Mouse (Mus musculus): ENCODE results near the gene Nlk.

Nlk gene

GRCm38 (mm10) chr11:78696777-78697752 is at the start of gene Nlk:
Gene Nlk, minus strand, starts transcription at chr11:78697373.
- DNase-seq, result peak; percentile 100

DNA sequence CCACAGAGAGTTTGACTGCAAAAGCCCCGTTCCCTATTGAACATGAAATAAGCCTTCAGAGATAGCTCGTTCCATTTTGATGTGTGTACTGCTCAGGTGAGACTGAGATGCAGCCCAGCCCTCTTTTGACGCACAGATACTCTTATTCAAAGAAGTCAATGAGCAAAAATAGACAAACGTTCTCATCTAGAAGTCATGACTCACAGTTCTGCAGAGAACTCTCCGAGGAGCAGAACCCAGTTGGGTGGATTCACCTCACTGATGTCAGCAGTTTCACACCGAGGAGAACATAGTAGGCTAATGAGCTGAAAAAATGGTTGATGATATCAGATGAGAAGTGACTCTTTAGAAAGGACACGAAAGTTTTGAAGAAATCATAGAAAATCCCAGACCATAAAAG is 49.1 kb upstream of the Nlk start:
- DNase-seq, result no peak

GRCm38 (mm10) chr11:78745475-78745874 is 48.3 kb upstream of the Nlk start:
- DNase-seq, result peak in 1 of 2 experiments; percentile 18

GRCm38 (mm10) chr11:78742461-78742860 is 45.3 kb upstream of the Nlk start:
- DNase-seq, result no peak

GRCm38 (mm10) chr11:78741958-78742357 is 44.8 kb upstream of the Nlk start:
- no peak for DNase-seq

GRCm38 (mm10) chr11:78739361-78739760 is 42.2 kb upstream of the Nlk start:
- no peak for DNase-seq

- DNase-seq, result no peak
These were observed 39.8 kb upstream of the Nlk start for GRCm38 (mm10) chr11:78736877-78737408.

DNA sequence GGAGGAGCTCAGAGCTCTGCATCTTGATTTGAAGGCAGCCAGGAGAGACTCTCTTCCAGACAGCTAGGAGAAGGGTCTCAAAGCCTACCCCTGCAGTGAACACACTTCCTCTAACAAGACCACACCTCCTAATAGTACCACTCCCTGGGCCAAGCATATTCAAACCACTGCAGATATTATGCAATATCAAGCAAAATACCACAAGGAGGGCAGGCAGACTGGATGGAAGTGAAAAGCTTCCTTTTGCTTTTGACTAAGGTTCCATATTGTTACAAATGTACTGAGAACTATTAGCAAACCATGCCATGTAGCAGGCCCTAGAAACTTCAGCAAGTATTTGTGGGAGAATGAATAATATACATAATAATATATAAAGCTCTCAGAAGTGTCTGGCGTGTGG is 38.0 kb upstream of the Nlk start:
- no peak for DNase-seq

- no peak for DNase-seq
These were observed 35.4 kb upstream of the Nlk start for GRCm38 (mm10) chr11:78732619-78733018.

DNA sequence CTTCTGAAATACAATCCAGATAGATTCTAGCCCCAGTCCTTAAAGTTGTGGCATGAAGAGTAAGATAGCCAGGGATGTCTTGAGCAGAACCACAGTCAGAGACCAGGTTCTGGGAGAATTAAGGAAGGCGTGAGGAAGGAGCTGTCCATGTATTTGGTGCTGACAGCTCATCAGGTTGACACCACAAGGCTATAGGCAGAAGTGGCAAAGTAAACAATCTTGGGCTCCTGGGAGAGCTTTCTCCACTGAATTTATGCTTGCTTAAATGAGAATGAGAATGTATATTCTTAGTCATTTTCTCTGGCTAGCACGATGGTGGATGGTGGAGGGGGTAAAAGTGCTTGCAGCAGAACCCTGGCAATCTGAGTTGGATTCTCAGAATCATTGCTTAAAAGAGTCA is 33.7 kb upstream of the Nlk start:
- DNase-seq, result peak in 1 of 2 experiments; percentile 41

GRCm38 (mm10) chr11:78728041-78728440 is 30.9 kb upstream of the Nlk start:
- DNase-seq, result no peak

DNA sequence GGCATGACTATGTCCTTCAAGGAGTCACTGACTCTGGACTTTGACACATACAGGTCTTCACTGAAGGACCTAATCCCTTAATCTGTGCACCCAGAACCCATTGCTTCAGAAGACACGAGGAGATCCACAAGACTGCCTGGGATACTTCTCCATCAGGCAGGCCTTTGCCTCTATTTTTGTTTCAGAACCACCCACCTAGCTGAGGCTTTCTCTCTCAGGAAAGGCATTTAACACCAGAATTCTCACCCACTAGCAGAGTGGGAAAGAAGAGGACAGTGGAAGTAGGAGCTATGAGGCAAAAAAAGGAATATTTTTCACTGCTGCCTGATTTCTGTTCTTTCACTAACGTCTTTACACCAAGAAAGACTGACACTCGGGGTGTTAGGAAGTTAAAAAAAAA is 29.2 kb upstream of the Nlk start:
- DNase-seq, result no peak

GRCm38 (mm10) chr11:78724792-78725191 is 27.6 kb upstream of the Nlk start:
- DNase-seq, result no peak

- DNase-seq, result no peak
These were observed 24.2 kb upstream of the Nlk start for GRCm38 (mm10) chr11:78721419-78721818.

GRCm38 (mm10) chr11:78717655-78718054 is 20.5 kb upstream of the Nlk start:
- no peak for DNase-seq

DNA sequence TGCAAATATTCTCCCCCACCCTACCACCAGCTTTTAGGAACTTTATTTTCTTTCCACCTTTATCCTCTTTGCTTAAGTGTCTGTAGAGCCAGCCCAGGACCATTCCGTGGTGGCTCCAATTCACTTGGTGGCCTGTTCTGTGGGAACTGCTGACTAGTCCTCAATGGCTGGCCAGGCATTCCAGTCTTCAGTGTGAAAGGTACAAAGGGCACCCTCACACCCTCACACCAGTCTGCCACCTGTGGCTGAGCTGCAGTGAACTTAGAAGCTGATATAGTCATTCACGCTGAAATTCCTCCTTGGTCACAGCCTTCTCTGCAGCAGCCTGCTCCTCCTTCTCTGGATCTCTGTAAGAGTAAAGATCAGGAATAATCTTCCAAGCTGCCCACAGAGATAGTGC is 11.5 kb upstream of the Nlk start:
- DNase-seq, result peak; percentile 51 to 53

DNA sequence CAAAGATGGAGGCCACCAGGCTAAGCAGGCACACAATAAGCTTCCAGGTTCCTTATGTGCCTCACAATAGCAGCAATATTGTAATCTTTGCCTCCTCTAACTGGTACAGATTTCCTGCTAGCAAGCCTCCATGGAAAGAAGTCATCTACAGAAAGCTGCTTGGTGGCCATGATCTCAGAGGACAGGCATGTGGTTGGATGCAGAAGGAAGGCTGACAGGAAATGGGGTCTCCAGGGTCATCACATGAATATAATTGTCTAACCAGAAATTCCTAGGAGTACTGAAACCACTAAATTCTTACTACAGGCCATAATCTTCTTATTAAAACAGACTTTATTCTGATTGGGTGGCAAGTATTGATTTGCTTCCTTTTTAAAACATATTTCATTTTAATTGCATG is 8.9 kb upstream of the Nlk start:
- DNase-seq, result peak in 1 of 2 experiments; percentile 34

GRCm38 (mm10) chr11:78703085-78703484 is 5.9 kb upstream of the Nlk start:
- no peak for DNase-seq

GRCm38 (mm10) chr11:78702319-78702718 is 5.1 kb upstream of the Nlk start:
- peak in 1 of 2 experiments; percentile 22 for DNase-seq

GRCm38 (mm10) chr11:78697753-78698171 is 589 bp upstream of the Nlk start:
- DNase-seq, result peak; percentile 93 to 94

- DNase-seq, result peak in 1 of 2 experiments; percentile 34
These were observed 2.9 kb downstream of the Nlk start for GRCm38 (mm10) chr11:78694249-78694648.

GRCm38 (mm10) chr11:78693307-78693706 is 3.9 kb downstream of the Nlk start:
- DNase-seq, result no peak

- no peak for DNase-seq
These were observed 6.0 kb downstream of the Nlk start for GRCm38 (mm10) chr11:78691201-78691600.

DNA sequence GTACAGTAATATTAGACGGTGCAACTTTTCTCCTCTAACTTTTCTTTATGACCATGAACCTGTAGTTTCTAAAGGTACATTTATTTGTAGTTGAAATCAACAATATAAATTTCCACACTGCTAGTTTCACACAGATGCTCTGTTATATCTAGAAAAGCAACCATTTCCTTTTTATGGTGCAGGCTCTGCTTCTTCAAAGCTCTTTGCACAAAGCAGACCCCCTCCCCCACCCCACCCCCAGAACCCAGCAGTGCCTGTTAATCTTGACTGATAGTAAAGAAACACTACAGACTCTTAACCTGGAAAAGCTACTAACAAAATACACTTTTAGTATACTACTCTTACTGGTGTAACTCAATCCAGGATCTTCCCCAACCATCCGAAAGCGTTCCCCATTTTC is 6.6 kb downstream of the Nlk start:
- DNase-seq, result no peak

Data from kidney, postnatal 36 days (tissue).